Mouse (Mus musculus): Measurements from ENCODE around the gene Olfr171.
"Not testable (repeated sequence)": the region's sequence is repeated elsewhere in the genome, so short reads cannot be mapped to it uniquely, and the experiment has no call there.

GRCm38 (mm10) chr16:19611782-19612181 lies 17.9 kb downstream of the Olfr171 start, which contains the start of gene Olfr170:
- TF ChIP-seq GATA1, TAL1 (IDR thresholded peaks at IDR 0.05; ENCODE audit: low read length): not testable (repeated sequence)
